In the genomic region with DNA sequence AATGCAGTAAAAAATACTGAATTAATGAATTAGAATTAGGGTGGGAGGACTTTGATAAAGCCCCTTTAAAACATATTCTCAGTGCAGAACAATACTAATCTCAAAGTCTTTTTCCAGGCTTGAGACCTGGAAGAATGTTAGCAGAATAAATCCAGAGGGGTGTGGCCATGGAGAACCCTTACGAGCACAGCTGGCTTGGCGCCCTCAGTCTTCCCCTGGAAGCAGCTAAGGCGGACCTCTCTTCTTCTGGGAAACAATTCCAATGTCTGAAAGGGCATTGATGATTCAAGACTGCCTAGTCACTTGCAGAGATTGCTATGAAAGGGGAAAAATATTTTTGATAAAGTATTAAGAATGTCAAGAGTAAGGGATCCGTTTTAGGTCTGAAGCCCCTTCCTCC, we compare ENCODE assay signal across 28 mouse cellular contexts. TPM values are rescaled to one million over a fixed set of nuclear protein-coding genes. Genes with fewer than 3 reads are reported as not detected.
A peak's percentile ranks its signal among the peaks of the same experiment; 100 is the strongest.
DNase-seq lines count a peak whose midpoint lies in the region; ATAC-seq lines count a peak whose summit lies in the region.
"Had no signal": no experiment of that assay in that cellular context is flagged by ENCODE, and none has a peak within 500 bp of the region (broad histone marks: within the 10 kb centered on the region; RNA-seq: fewer than 3 reads in every experiment).

No protein-coding gene starts in this region.

- H3K36me3 ChIP-seq in midbrain, embryonic 14.5 days (ENCODE audit: control insufficient read depth, insufficient read depth, low read length) = no peaks in the 10 kb centered on the region
- H3K36me3 ChIP-seq: embryonic facial prominence, embryonic 13.5 days; forebrain, embryonic 10.5 days; forebrain, embryonic 15.5 days; hindbrain, embryonic 13.5 days; limb, embryonic 10.5 days; limb, embryonic 15.5 days; liver, embryonic 13.5 days; midbrain, embryonic 13.5 days; stomach, embryonic 15.5 days had no signal

- no peak overlapping the region for H3K4me2 ChIP-seq in midbrain, embryonic 14.5 days (ENCODE audit: low read length)
- H3K4me2 ChIP-seq: embryonic facial prominence, embryonic 13.5 days; forebrain, embryonic 15.5 days; hindbrain, embryonic 13.5 days; limb, embryonic 15.5 days; liver, embryonic 13.5 days; midbrain, embryonic 13.5 days; stomach, embryonic 15.5 days had no signal

- no peak overlapping the region for H3K27ac ChIP-seq in midbrain, embryonic 14.5 days (replicated peaks; ENCODE audit: low read depth, low read length)
- H3K27ac ChIP-seq: embryonic facial prominence, embryonic 13.5 days; forebrain, embryonic 10.5 days; forebrain, embryonic 15.5 days; hindbrain, embryonic 13.5 days; kidney, postnatal 0 days; limb, embryonic 10.5 days; limb, embryonic 15.5 days; liver, embryonic 13.5 days; macrophage; midbrain, embryonic 13.5 days; stomach, embryonic 15.5 days had no signal

- no peak overlapping the region for H3K9ac ChIP-seq in midbrain, embryonic 14.5 days (replicated peaks; ENCODE audit: low read length)
- H3K9ac ChIP-seq: embryonic facial prominence, embryonic 13.5 days; forebrain, embryonic 15.5 days; hindbrain, embryonic 13.5 days; limb, embryonic 15.5 days; liver, embryonic 13.5 days; midbrain, embryonic 13.5 days; stomach, embryonic 15.5 days had no signal

- DNase-seq in gastrocnemius, postnatal 14 days = peak; percentile 54
- DNase-seq in gastrocnemius, adult 8-10 months (ENCODE audit: low spot score in 2 of 2) = no peak
- peak; percentile 22 for DNase-seq in urinary bladder, postnatal 14 days (ENCODE audit: low spot score)
- DNase-seq in urinary bladder, postnatal 4 days (ENCODE audit: low spot score in 2 of 2) = no peak
- peak; percentile 50 for DNase-seq in lung, postnatal 14 days
- DNase-seq in midbrain, embryonic 14.5 days = no peak
- DNase-seq in spleen, postnatal 14 days (ENCODE audit: low spot score in 2 of 2) = no peak
- DNase-seq: adrenal gland, adult 2 months; adrenal gland, postnatal 36 days; cerebellum, adult 18-20 months; cerebellum, postnatal 10 days; kidney, adult 8-10 months; kidney, postnatal 4 days; layer of hippocampus, postnatal 36 days; liver, embryonic 13.5 days had no signal

- H3K9me3 ChIP-seq in midbrain, embryonic 14.5 days (ENCODE audit: control insufficient read depth, low read length) = peaks cover 4% of the 10 kb centered on the region; the same call in 1 of the 2 replicates
- H3K9me3 ChIP-seq: forebrain, embryonic 15.5 days; limb, embryonic 10.5 days; liver, embryonic 13.5 days; stomach, embryonic 15.5 days had no signal

- no peaks in the 10 kb centered on the region for H3K27me3 ChIP-seq in midbrain, embryonic 14.5 days (ENCODE audit: control insufficient read depth, insufficient read depth, low read length)
- H3K27me3 ChIP-seq: embryonic facial prominence, embryonic 13.5 days; forebrain, embryonic 15.5 days; hindbrain, embryonic 13.5 days; limb, embryonic 15.5 days; liver, embryonic 13.5 days; midbrain, embryonic 13.5 days; stomach, embryonic 15.5 days had no signal

- intact Hi-C loops in gastrocnemius, postnatal 14 days (cut with DNase I; ENCODE audit: low total_unique reads) = no loop called here

- no peak for ATAC-seq in midbrain, embryonic 14.5 days (ENCODE audit: low FRiP score, low TSS enrichment)
- ATAC-seq: activated CD4-positive, CD25-positive, alpha-beta regulatory T cell, adult 4 months; CD4-positive, CD25-positive, alpha-beta regulatory T cell, adult 4 months; forebrain, embryonic 15.5 days; intestine, embryonic 16.5 days; midbrain, embryonic 13.5 days had no signal

- no peaks in the 10 kb centered on the region for H3K4me1 ChIP-seq in midbrain, embryonic 14.5 days (ENCODE audit: control insufficient read depth, insufficient read depth, low read length)
- H3K4me1 ChIP-seq: embryonic facial prominence, embryonic 13.5 days; forebrain, embryonic 10.5 days; forebrain, embryonic 15.5 days; hindbrain, embryonic 13.5 days; limb, embryonic 10.5 days; limb, embryonic 15.5 days; liver, embryonic 13.5 days; midbrain, embryonic 13.5 days; stomach, embryonic 15.5 days had no signal

- 74% methylated on average over 4 of the region's 4 CpGs for WGBS in midbrain, embryonic 14.5 days

- H3K4me3 ChIP-seq in midbrain, embryonic 14.5 days (replicated peaks; ENCODE audit: low read depth, low read length) = no peak overlapping the region
- H3K4me3 ChIP-seq: embryonic facial prominence, embryonic 13.5 days; forebrain, embryonic 10.5 days; forebrain, embryonic 15.5 days; hindbrain, embryonic 13.5 days; limb, embryonic 10.5 days; limb, embryonic 15.5 days; liver, embryonic 13.5 days; midbrain, embryonic 13.5 days; stomach, embryonic 15.5 days had no signal

RNA-seq across cellular contexts. Expression of a gene that starts 9.2 kb away (rescaled TPM):
- 10 to 100 TPM; 23.3 to 29.3 TPM for total RNA-seq in gastrocnemius, postnatal 14 days (2021)
- total RNA-seq in gastrocnemius, adult 8-10 months (2022) = 10 to 100 TPM; 11.6 to 16.7 (median 14.0) TPM
- polyA plus RNA-seq in midbrain, embryonic 14.5 days (2014; fragmentation: Nextera tagmentation; extraction: Ambion mirVana) = 11.2 and 11.3 TPM in 2 replicates

Comparison
In these comparisons a context has a peak if more than half of its experiments do, and no peak if none do; other contexts are left out.
1. DNase-seq: peak in gastrocnemius, postnatal 14 days (single experiment), urinary bladder, postnatal 14 days (single experiment) and lung, postnatal 14 days (single experiment); none in gastrocnemius, adult 8-10 months (0 of 2), urinary bladder, postnatal 4 days (0 of 2), midbrain, embryonic 14.5 days (single experiment) and spleen, postnatal 14 days (0 of 2).